ENCODE assay signal across 16 mouse cellular contexts in genomic region chr4:137945376-137945775, GRCm38 (mm10). TPM values are rescaled to one million over a fixed set of nuclear protein-coding genes. Genes with fewer than 3 reads are reported as not detected.
DNase-seq lines count a peak whose midpoint lies in the region; ATAC-seq and TF ChIP-seq lines count a peak whose summit lies in the region.
"Had no signal": no experiment of that assay in that cellular context is flagged by ENCODE, and none has a peak within 500 bp of the region (broad histone marks: within the 10 kb centered on the region; RNA-seq: fewer than 3 reads in every experiment).

No protein-coding gene starts in this region.

- no peaks in the 10 kb centered on the region for H3K9me3 ChIP-seq in liver, embryonic 14.5 days (ENCODE audit: control insufficient read depth, low read length)
- H3K9me3 ChIP-seq in liver, embryonic 12.5 days (replicated peaks): no peaks in the 10 kb centered on the region
- H3K9me3 ChIP-seq: embryonic facial prominence, embryonic 13.5 days; liver, embryonic 13.5 days had no signal

- 78% methylated on average over 4 of the region's 4 CpGs for WGBS in cerebellum, adult 2 months
- WGBS in liver, embryonic 14.5 days (ENCODE audit: insufficient replicate concordance): 57% methylated on average over 4 of the region's 4 CpGs
- 62% methylated on average over 4 of the region's 4 CpGs for WGBS in liver, embryonic 12.5 days (ENCODE audit: insufficient replicate concordance)

- peak; percentile 63; the same call in 1 of the 2 replicates for TF ChIP-seq CTCF in cerebellum, adult 2 months (IDR thresholded peaks at IDR 0.05; ENCODE audit: borderline replicate concordance, insufficient read depth, low read depth, low read length)
- peak; percentile 80 for TF ChIP-seq CTCF in liver, embryonic 14.5 days (IDR thresholded peaks at IDR 0.05; ENCODE audit: low read depth)

- no peak overlapping the region for H3K9ac ChIP-seq in liver, embryonic 14.5 days (replicated peaks)
- no peak overlapping the region for H3K9ac ChIP-seq in liver, embryonic 12.5 days
- H3K9ac ChIP-seq: embryonic facial prominence, embryonic 13.5 days; liver, embryonic 13.5 days had no signal

- H3K36me3 ChIP-seq in liver, embryonic 14.5 days (replicated peaks; ENCODE audit: control insufficient read depth, insufficient read depth, low read depth): no peaks in the 10 kb centered on the region; the same call in 1 of the 2 replicates
- peaks cover 68% of the 10 kb centered on the region for H3K36me3 ChIP-seq in liver, embryonic 12.5 days

- no peak overlapping the region for H3K4me3 ChIP-seq in cerebellum, adult 2 months (replicated peaks; ENCODE audit: insufficient read depth, low read depth, low read length)
- no peak overlapping the region for H3K4me3 ChIP-seq in liver, embryonic 14.5 days (ENCODE audit: insufficient read depth in 1 of 2, low read depth in 2 of 2, low read length in 2 of 2)
- no peak overlapping the region for H3K4me3 ChIP-seq in liver, embryonic 12.5 days
- H3K4me3 ChIP-seq: embryonic facial prominence, embryonic 13.5 days; liver, embryonic 13.5 days had no signal

- no peak overlapping the region for H3K4me2 ChIP-seq in liver, embryonic 14.5 days (ENCODE audit: low read depth)
- H3K4me2 ChIP-seq in liver, embryonic 12.5 days: no peak overlapping the region
- H3K4me2 ChIP-seq: embryonic facial prominence, embryonic 13.5 days; liver, embryonic 13.5 days had no signal

- H3K27me3 ChIP-seq in cerebellum, adult 2 months (ENCODE audit: control insufficient read depth, insufficient read depth, low read length): no peaks in the 10 kb centered on the region
- no peaks in the 10 kb centered on the region for H3K27me3 ChIP-seq in liver, embryonic 14.5 days (ENCODE audit: control insufficient read depth, insufficient read depth, low read length)
- H3K27me3 ChIP-seq in liver, embryonic 12.5 days (replicated peaks): no peaks in the 10 kb centered on the region
- H3K27me3 ChIP-seq: embryonic facial prominence, embryonic 13.5 days; liver, embryonic 13.5 days had no signal

- ATAC-seq in liver, embryonic 14.5 days (ENCODE audit: insufficient read depth): no peak
- no peak for ATAC-seq in liver, embryonic 12.5 days
- no peak for ATAC-seq in activated CD4-positive, CD25-positive, alpha-beta regulatory T cell, adult 4 months
- ATAC-seq: forebrain, embryonic 16.5 days had no signal

- H3K27ac ChIP-seq in cerebellum, adult 2 months (ENCODE audit: insufficient read depth, low read length): no peak overlapping the region
- H3K27ac ChIP-seq in liver, embryonic 14.5 days: no peak overlapping the region
- no peak overlapping the region for H3K27ac ChIP-seq in liver, embryonic 12.5 days
- H3K27ac ChIP-seq: embryonic facial prominence, embryonic 13.5 days had no signal

- no peak for TF ChIP-seq POLR2A in cerebellum, adult 2 months (IDR thresholded peaks at IDR 0.05; ENCODE audit: borderline replicate concordance, insufficient read depth, low read length)

- H3K4me1 ChIP-seq in cerebellum, adult 2 months (ENCODE audit: control insufficient read depth, insufficient read depth, low read length): peaks cover 33% of the 10 kb centered on the region
- H3K4me1 ChIP-seq in liver, embryonic 14.5 days (replicated peaks; ENCODE audit: control insufficient read depth in 2 of 2, insufficient read depth in 2 of 2, low read length in 1 of 2): peaks cover 0 to 3% of the 10 kb centered on the region in 2 experiments; a peak in 1 of 4 replicates
- H3K4me1 ChIP-seq in liver, embryonic 12.5 days: peaks cover 7% of the 10 kb centered on the region

- no peak for DNase-seq in cerebellum, adult 2 months
- DNase-seq in cerebellum, adult 8-10 months: no peak
- no peak for DNase-seq in liver, embryonic 14.5 days (ENCODE audit: low read depth in 3 of 3, low spot score in 3 of 3)
- DNase-seq in NIH3T3 (ENCODE audit: low read depth): peak; percentile 29
- DNase-seq in naive thymus-derived CD4-positive, alpha-beta T cell, adult 2 months (ENCODE audit: low read depth): peak; percentile 40
- no peak for DNase-seq in cerebellum, postnatal 4 days (ENCODE audit: low spot score in 2 of 2)
- DNase-seq: cerebellum, adult 11-12 months; heart, postnatal 36 days; kidney, adult 11 months; layer of hippocampus, postnatal 36 days; liver, embryonic 13.5 days; retina, postnatal 1 day had no signal

- no peak for TF ChIP-seq EP300 in liver, embryonic 14.5 days (IDR thresholded peaks at IDR 0.05; ENCODE audit: low read depth)

RNA-seq across cellular contexts. Expression of gene Eif4g3, which starts 47.4 kb away (rescaled TPM):
- 156 and 160 TPM in 2 replicates for polyA plus RNA-seq in cerebellum, adult 2 months (2012; rRNA removed)
- 9.2 and 15.6 TPM in 2 replicates for polyA plus RNA-seq in liver, embryonic 14.5 days (2012; rRNA removed)
- polyA plus RNA-seq in liver, embryonic 14.5 days (2014; fragmentation: Nextera tagmentation; extraction: Ambion mirVana): 5.2 and 5.6 TPM in 2 replicates
- 15.2 and 15.8 TPM in 2 replicates for polyA plus RNA-seq in liver, embryonic 12.5 days (2016; fragmentation: Nextera tagmentation; extraction: Ambion mirVana)
- polyA plus RNA-seq in activated CD4-positive, CD25-positive, alpha-beta regulatory T cell, adult 4 months (2017; shearing (Covaris generic)): 10 to 100 TPM; 35.4 to 42.5 TPM

Comparison
In these comparisons a context has a peak if more than half of its experiments do, and no peak if none do; other contexts are left out.
1. DNase-seq: peak in NIH3T3 (single experiment) and naive thymus-derived CD4-positive, alpha-beta T cell, adult 2 months (single experiment); none in cerebellum, adult 2 months (0 of 2), cerebellum, adult 8-10 months (single experiment), liver, embryonic 14.5 days (0 of 3) and cerebellum, postnatal 4 days (0 of 2).